Mouse (Mus musculus) macrophage (primary cell): ENCODE results near the gene Hsd3b7. TPM values are rescaled to one million over a fixed set of nuclear protein-coding genes. Genes with fewer than 3 reads are reported as not detected.
"Not testable (repeated sequence)": the region's sequence is repeated elsewhere in the genome, so short reads cannot be mapped to it uniquely, and the experiment has no call there.

Source experiments
- H3K27ac ChIP-seq: fragments of 350-480 bp; formaldehyde crosslinking; 2 replicates; pipeline ENCODE4 v1.9.0; 2021
- H3K36me3 ChIP-seq: fragments of 350-480 bp; formaldehyde crosslinking; 2 replicates; pipeline ENCODE4 v1.9.0; 2021; ENCODE audit errors: inconsistent target
- H3K4me3 ChIP-seq: fragments of 350-480 bp; formaldehyde crosslinking; 2 replicates; pipeline ENCODE4 v1.9.0; 2021; ENCODE audit errors: inconsistent target
- H3K79me2 ChIP-seq: fragments of 350-480 bp; formaldehyde crosslinking; 2 replicates; pipeline ENCODE4 v1.9.0; 2021; ENCODE audit errors: inconsistent target
- WGBS: methylation state at CpG from one replicate; pipeline ENCODE4 v1.1.7; 2026; ENCODE audit warnings: inconsistent platforms; ENCODE audit not compliant: missing documents; 5-methylcytosine and 5-hydroxymethylcytosine counted together
- polyA plus RNA-seq: library from polyadenylated mRNA; stranded (reverse); fragments of 250-400 nt; gene quantifications from 3 replicates; pipeline ENCODE4 v1.2.4, GENCODE M21; 2018; ENCODE audit warnings: inconsistent platforms

Hsd3b7 gene
- polyA plus RNA-seq, 1 experiment from 2014 or later = 14.9 TPM

- H3K27ac ChIP-seq = peak overlapping the region; percentile 78
- 0 out of 2 replicates have a peak, but pooled peaks cover 6% of the 10 kb centered on the region for H3K36me3 ChIP-seq
- H3K79me2 ChIP-seq = peaks cover 18% of the 10 kb centered on the region; the same call in 1 of the 2 replicates
- peak overlapping the region; percentile 67 for H3K4me3 ChIP-seq
- 1% methylated on average over 15 of the region's 16 CpGs for WGBS
Measured at GRCm38 (mm10) chr7:127768997-127769593, 31.3 kb upstream of the Hsd3b7 start.

- under 1% methylated on average over 24 of the region's 24 CpGs for WGBS
- Histone ChIP-seq H3K36me3 (0 out of 2 replicates have a peak, but pooled peaks cover 6% of the 10 kb centered on the region), H3K79me2 (peaks cover 18% of the 10 kb centered on the region; the same call in 1 of the 2 replicates), H3K27ac (peak within 1 kb of the TSS; percentile 78), H3K4me3 (peak within 1 kb of the TSS; percentile 67)
Measured at GRCm38 (mm10) chr7:127769651-127770038, 30.8 kb upstream of the Hsd3b7 start, which contains the start of gene Orai3. Gene Orai3, plus strand, starts transcription at chr7:127769815.

- Histone ChIP-seq H3K79me2 (peaks cover 18% of the 10 kb centered on the region; the same call in 1 of the 2 replicates), H3K4me3 (peak overlapping the region; percentile 67), H3K27ac (peak overlapping the region; percentile 78), H3K36me3 (0 out of 2 replicates have a peak, but pooled peaks cover 6% of the 10 kb centered on the region)
- WGBS = under 1% methylated on average over 25 of the region's 27 CpGs
Measured at GRCm38 (mm10) chr7:127770039-127770905, 30.1 kb upstream of the Hsd3b7 start.

- H3K27ac ChIP-seq = no peak overlapping the region
- H3K4me3 ChIP-seq = peak overlapping the region; percentile 67; the same call in 1 of the 2 replicates
- peaks cover 18% of the 10 kb centered on the region; the same call in 1 of the 2 replicates for H3K79me2 ChIP-seq
- 54% methylated on average over 5 of the region's 5 CpGs for WGBS
- no peaks in the 10 kb centered on the region for H3K36me3 ChIP-seq
Measured at GRCm38 (mm10) chr7:127771262-127771661, 29.1 kb upstream of the Hsd3b7 start.

GRCm38 (mm10) chr7:127772080-127772479, 28.3 kb upstream of the Hsd3b7 start:
- Histone ChIP-seq H3K27ac (no peak overlapping the region), H3K4me3 (no peak overlapping the region), H3K79me2 (peaks cover 18% of the 10 kb centered on the region; the same call in 1 of the 2 replicates), H3K36me3 (no peaks in the 10 kb centered on the region)
- 88% methylated on average over 3 of the region's 3 CpGs for WGBS

- no peak overlapping the region for H3K4me3 ChIP-seq
- H3K36me3 ChIP-seq = no peaks in the 10 kb centered on the region
- H3K27ac ChIP-seq = no peak overlapping the region
- 82% methylated on average over 1 of the region's 1 CpGs for WGBS
- peaks cover 18% of the 10 kb centered on the region; the same call in 1 of the 2 replicates for H3K79me2 ChIP-seq
Measured at GRCm38 (mm10) chr7:127772557-127772956, 27.8 kb upstream of the Hsd3b7 start.

- Histone ChIP-seq H3K27ac (no peak overlapping the region), H3K4me3 (no peak overlapping the region), H3K36me3 (no peaks in the 10 kb centered on the region), H3K79me2 (peaks cover 30% of the 10 kb centered on the region)
- WGBS = 47% methylated on average over 9 of the region's 9 CpGs
Measured at GRCm38 (mm10) chr7:127773664-127774384, 26.6 kb upstream of the Hsd3b7 start.

GRCm38 (mm10) chr7:127775837-127776236, 24.6 kb upstream of the Hsd3b7 start:
- Histone ChIP-seq H3K79me2 (peaks cover 26% of the 10 kb centered on the region), H3K27ac (peak overlapping the region; percentile 98), H3K4me3 (peak overlapping the region; percentile 76)
- 67% methylated on average over 7 of the region's 7 CpGs for WGBS
- H3K36me3 ChIP-seq = not testable (repeated sequence)

GRCm38 (mm10) chr7:127776426-127776825, 24.0 kb upstream of the Hsd3b7 start, which contains the start of gene Setd1a:
Gene Setd1a, plus strand, starts transcription at chr7:127776670.
- Histone ChIP-seq H3K27ac (peak within 1 kb of the TSS; percentile 98), H3K79me2 (peaks cover 21% of the 10 kb centered on the region), H3K36me3 (peaks cover 14% of the 10 kb centered on the region), H3K4me3 (peak within 1 kb of the TSS; percentile 76)
- 0% methylated on average over 22 of the region's 23 CpGs for WGBS

GRCm38 (mm10) chr7:127776878-127777473, 23.4 kb upstream of the Hsd3b7 start:
- Histone ChIP-seq H3K4me3 (peak overlapping the region; percentile 76), H3K79me2 (peaks cover 21% of the 10 kb centered on the region), H3K27ac (peak overlapping the region; percentile 98), H3K36me3 (peaks cover 20% of the 10 kb centered on the region)
- 1% methylated on average over 60 of the region's 70 CpGs for WGBS

GRCm38 (mm10) chr7:127777474-127778266, 22.7 kb upstream of the Hsd3b7 start:
- peak overlapping the region; percentile 73 for H3K4me3 ChIP-seq
- H3K27ac ChIP-seq = peak overlapping the region; percentile 22; the same call in 1 of the 2 replicates
- H3K36me3 ChIP-seq = peaks cover 27% of the 10 kb centered on the region
- H3K79me2 ChIP-seq = peaks cover 21% of the 10 kb centered on the region
- WGBS = 2% methylated on average over 44 of the region's 66 CpGs

- Histone ChIP-seq H3K36me3 (peaks cover 30% of the 10 kb centered on the region), H3K79me2 (peaks cover 21% of the 10 kb centered on the region), H3K27ac (no peak overlapping the region), H3K4me3 (peak overlapping the region; percentile 73)
- WGBS = 82% methylated on average over 4 of the region's 4 CpGs
Measured at GRCm38 (mm10) chr7:127778350-127778749, 22.1 kb upstream of the Hsd3b7 start.

- Histone ChIP-seq H3K36me3 (peaks cover 93% of the 10 kb centered on the region), H3K4me3 (no peak within 1 kb of the TSS), H3K79me2 (no peaks in the 10 kb centered on the region; the same call in 1 of the 2 replicates), H3K27ac (no peak within 1 kb of the TSS)
- 90% methylated on average over 7 of the region's 7 CpGs for WGBS
Measured at GRCm38 (mm10) chr7:127785308-127785707, 15.1 kb upstream of the Hsd3b7 start, which contains the start of gene Gm49388. Gene Gm49388, plus strand, starts transcription at chr7:127785608.
